Mouse (Mus musculus) splenic B cell, adult 2 months (primary cell): ENCODE measurements around the gene Morf4l1.
"Not testable (repeated sequence)": the region's sequence is repeated elsewhere in the genome, so short reads cannot be mapped to it uniquely, and the experiment has no call there.

Source experiments
- DNase-seq: peaks from one replicate; pipeline ENCODE4 v3.0.0-alpha.2; 2011; ENCODE audit warnings: low read depth, low spot score
- H3K27me3 ChIP-seq: 2 replicates; pipeline ENCODE4 v1.6.1; 2012; ENCODE audit warnings: mild to moderate bottlenecking, low read length, moderate library complexity, mixed read lengths; ENCODE audit not compliant: control insufficient read depth, poor library complexity, insufficient read depth, severe bottlenecking
- H3K36me3 ChIP-seq: 2 replicates; pipeline ENCODE4 v1.6.1; 2012; ENCODE audit warnings: mild to moderate bottlenecking, low read length, moderate library complexity, mixed read lengths; ENCODE audit not compliant: control insufficient read depth, poor library complexity, insufficient read depth, severe bottlenecking

The Morf4l1 gene

DNA sequence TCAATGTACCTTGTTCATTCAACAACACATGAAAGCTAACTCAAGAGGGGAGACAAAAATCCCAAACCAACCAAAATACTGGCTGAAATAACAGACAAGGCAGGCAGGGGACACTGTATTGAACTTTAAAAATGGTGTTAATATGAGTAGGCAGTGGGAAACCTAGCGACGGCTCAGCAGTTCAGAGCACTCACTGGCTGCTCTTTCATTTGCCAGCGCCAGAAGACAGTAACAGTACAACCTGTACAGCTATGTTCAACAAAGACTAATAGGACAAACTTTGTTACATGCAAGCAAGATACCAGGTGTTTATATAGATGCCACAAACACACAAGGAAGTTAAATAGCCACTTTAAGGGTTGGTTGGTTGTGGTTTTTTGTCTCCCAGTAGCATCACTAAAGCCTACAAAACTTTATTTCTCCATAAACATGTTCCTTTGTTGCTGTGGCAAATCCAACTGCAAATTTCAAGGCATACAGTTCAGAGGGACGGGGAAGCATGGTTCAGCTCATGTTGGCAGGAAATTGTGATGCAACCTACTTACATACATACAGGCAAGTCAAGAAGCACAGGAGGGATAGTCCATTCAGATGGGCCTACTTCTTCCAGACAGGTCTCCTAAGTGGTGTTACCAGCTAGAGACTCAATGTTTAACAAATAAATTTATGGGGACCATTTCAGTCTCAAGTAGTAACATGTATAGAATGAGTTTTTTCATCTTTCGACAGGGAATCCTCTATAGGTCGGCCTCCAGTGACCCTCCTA is 25.1 kb downstream of the Morf4l1 start:
- no peak for DNase-seq
- Histone ChIP-seq H3K27me3 (no peaks in the 10 kb centered on the region; the same call in 1 of the 2 replicates), H3K36me3 (peaks cover 10% of the 10 kb centered on the region)

DNA sequence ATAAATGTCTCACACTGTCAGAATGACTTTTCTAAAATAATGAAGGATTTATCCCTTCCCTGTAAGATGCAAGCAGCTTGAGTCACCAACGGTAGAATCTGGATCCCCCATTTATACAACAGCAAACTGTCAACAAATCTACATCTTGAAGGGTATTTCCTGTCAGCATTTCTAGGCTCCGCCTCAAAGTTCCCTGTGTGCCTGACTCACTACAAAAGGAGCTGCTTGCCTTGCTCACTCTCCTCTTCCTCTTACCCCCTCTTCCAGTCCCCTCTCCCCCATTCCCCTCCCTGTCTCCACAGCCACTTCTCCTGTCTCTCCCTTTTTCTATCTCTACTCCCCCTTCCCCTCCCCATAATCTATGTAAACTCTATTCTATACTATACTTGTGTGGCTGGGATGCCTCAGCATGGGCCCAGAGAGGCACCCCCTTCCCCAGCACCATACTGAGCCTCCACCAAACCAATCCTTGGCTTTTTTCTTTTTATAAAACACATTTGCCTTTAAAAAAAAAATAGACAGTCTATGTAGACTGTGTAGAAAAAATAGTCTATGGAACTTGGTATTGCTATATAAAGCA is 26.6 kb downstream of the Morf4l1 start:
- H3K27me3 ChIP-seq = no peaks in the 10 kb centered on the region; the same call in 1 of the 2 replicates
- H3K36me3 ChIP-seq = peaks cover 8% of the 10 kb centered on the region
- DNase-seq = no peak

DNA sequence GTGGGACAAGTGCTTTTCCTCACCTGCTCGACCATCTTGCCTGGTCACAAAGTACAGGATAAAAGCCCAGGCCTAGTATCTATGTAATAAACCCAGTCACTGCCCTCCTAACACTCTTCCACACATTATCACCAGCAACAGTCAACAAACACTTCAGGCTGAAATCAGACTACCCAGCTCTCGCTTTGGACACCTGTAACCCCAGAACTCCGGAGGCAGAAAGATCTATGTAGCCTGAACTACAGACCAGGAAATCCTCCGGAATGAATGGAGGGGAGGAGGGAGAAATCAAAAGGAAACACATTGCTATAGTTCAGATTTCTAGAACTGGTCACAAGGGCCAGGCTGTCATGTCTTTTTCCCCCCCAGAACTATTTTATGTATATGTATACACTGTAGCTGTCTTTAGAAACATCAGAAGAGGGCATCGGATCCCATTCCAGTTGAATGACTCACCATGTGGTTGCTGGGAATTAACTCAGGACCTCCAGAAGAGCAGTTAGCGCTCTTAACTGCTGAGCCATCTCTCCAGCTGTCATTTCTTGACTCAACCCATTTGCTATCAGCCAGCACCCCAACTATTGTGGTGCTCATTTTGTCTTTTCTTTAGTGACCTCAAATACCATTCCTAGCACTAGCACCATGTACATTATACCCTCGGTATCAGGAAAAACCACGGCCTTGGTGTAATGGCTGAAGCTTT is 29.7 kb downstream of the Morf4l1 start:
- Histone ChIP-seq H3K36me3 (peaks cover under 1% of the 10 kb centered on the region; the same call in 1 of the 2 replicates), H3K27me3 (no peaks in the 10 kb centered on the region; the same call in 1 of the 2 replicates)
- DNase-seq = no peak

DNA sequence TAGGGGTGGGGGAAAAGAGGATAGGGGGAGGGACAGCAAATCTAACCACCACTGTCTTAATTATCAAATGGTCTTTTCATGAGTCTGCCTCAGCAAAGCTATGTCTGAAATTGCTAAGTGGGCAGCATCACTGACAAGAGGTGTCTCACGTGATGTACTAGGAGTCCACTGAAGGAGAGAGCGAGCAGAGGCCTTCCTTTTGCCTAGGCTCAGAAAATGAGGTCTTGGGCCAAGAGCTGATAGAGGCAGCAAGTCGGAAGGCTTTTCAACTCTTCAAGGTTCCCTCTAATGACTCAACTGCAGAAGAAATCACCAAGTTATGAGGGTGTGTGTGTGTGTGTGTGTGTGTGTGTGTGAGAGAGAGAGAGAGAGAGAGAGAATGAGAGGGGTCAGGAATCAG is 30.4 kb downstream of the Morf4l1 start:
- DNase-seq = no peak
- Histone ChIP-seq H3K27me3 (no peaks in the 10 kb centered on the region; the same call in 1 of the 2 replicates), H3K36me3 (no peaks in the 10 kb centered on the region)

DNA sequence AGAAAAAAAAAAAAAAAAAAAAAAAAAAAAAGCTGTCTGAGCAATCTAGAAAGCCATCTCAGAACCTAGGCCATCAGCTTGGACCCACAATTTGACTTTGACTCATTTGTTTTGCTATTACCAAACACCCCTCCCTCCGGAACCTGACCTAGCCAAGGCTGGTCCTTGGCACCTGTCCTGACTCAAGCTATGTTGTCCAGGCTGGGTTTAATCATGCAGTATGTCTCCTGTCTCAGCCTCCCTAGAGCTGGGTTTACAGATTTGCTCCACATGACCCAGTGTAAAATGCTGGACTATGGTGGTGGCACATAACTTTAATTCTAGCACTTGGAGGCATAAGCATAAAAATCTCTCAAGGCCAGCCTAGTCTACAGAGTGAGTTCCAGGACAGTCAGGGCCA is 31.6 kb downstream of the Morf4l1 start:
- Histone ChIP-seq H3K36me3 (no peaks in the 10 kb centered on the region), H3K27me3 (no peaks in the 10 kb centered on the region; the same call in 1 of the 2 replicates)
- no peak for DNase-seq

DNA sequence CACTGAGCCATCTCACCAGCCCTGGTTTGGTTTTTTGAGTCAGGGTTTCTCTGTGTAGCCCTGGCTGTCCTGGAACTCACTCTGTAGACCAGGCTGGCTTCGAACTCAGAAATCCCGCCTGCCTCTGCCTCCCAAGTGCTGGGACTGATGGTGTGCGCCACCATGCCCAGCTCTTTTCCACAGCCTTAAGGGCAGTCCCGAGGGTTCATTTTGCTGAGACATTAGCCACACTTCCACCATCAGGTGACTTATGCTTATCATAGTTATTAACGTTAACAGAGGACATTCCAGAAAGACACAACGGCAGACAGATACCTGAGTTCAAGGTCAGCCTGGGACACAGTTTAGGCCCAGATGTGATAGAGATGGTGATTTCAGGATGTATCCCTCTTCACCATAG is 32.6 kb downstream of the Morf4l1 start:
- DNase-seq, H3K27me3 ChIP-seq, H3K36me3 ChIP-seq: not testable (repeated sequence)

DNA sequence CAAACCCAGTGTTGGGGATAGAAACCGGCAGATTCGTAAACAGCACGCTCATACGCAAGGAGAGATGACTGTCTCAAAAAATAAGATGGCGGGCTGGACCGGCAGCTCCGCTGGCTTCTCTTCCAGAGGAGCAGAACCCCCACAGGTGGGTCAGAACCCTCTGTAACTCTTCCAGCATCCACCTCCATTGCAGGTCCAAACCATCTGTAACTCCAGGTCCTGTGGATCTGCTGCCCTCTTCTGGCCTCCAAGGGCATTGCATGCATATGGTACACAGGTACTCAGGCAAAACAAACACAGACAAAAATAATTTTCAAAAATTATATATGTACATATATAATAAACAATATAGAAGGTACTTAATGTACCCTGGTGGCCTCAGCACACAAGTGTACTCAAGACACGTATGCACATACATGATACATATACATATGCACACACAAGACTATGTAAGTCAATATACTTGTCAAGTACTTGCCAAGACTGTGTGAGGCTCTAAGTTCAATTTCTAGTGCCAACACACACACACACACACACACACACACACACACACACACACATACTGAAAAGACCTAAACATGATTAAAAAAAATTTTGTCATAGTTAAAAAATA is 37.6 kb downstream of the Morf4l1 start:
- no peaks in the 10 kb centered on the region for H3K27me3 ChIP-seq
- H3K36me3 ChIP-seq = peaks cover 11% of the 10 kb centered on the region
- peak; percentile 88 for DNase-seq

DNA sequence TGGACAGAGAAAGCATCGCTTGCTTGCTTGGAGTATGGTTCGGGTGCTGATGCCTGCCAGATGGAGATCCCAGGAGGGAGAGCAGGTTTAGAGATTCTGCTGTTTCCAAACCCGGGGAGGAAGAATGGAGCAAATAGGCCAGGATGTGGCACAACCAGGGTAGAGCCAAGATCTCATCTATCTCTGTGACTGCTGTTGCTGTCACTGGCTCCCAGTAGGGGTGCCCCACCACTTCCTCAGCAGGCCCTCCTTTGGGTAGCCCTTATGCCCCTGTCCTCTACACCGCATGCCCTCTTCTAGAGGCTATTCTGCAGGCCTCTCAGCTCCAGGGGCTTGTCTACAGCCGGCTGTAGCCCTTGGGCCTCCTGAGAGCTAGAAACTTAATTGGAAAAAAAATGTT is 38.4 kb downstream of the Morf4l1 start:
- no peak for DNase-seq
- H3K27me3 ChIP-seq = no peaks in the 10 kb centered on the region
- peaks cover 17% of the 10 kb centered on the region for H3K36me3 ChIP-seq

DNA sequence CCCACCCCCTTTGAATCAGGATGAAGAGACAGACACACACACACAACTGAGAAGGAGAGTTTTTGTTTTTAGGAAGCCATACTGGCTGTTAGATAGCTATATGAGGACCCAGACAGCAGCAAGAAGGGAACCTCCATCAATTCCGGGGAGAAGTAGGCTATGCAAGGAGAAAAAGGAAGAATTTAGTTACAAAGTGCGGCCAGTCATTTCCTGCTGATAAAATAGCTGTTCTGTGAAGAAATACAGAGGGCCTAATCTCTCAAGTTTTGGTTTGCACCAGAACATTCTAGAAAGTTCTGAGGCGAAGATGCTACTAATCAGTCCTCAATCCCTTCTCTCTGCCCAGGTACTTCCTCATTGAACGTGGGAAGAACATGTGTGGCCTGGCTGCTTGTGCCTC is 39.2 kb downstream of the Morf4l1 start:
- no peak for DNase-seq
- Histone ChIP-seq H3K36me3 (peaks cover 20% of the 10 kb centered on the region), H3K27me3 (no peaks in the 10 kb centered on the region)

DNA sequence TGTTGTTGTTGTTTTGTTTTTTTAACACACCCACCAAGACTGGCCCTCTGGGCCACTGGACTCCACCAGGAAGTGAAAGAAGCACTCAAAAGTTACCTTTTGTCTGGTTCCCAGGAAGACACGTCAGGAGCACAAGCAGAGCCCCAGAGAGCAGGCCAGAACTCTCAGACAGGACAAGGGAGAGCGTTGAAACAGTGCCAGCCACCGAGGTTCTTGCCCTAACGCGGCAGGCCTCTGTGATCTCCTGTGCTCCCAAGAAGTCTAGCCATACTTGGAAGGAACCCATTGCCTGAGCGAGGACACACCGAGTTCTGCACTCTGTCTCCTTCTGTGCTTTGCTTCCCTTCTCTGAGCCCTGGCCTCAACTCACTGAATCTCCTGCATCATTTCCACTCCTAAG is 44.4 kb downstream of the Morf4l1 start:
- Histone ChIP-seq H3K36me3 (peaks cover 32% of the 10 kb centered on the region), H3K27me3 (no peaks in the 10 kb centered on the region)
- no peak for DNase-seq

DNA sequence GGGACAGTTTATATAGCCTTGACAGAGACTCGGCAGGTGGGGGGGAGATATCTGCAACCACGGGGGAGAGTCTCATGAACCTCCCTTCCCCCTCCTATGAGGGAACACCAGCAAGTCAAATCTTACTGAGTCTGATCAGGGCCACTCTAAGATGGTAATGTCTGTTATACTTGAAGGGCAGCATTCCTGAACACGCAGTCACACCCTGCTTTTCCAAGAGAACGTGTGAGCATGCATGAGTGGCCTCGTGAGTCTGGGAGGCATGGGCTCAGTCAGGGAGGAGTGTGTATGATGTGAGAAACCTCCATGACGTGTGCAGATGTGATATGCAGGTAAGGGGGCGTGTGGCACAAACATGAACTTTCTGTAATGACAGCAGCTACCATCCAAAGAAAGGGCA is 45.1 kb downstream of the Morf4l1 start:
- Histone ChIP-seq H3K36me3 (peaks cover 31% of the 10 kb centered on the region), H3K27me3 (no peaks in the 10 kb centered on the region)
- no peak for DNase-seq

DNA sequence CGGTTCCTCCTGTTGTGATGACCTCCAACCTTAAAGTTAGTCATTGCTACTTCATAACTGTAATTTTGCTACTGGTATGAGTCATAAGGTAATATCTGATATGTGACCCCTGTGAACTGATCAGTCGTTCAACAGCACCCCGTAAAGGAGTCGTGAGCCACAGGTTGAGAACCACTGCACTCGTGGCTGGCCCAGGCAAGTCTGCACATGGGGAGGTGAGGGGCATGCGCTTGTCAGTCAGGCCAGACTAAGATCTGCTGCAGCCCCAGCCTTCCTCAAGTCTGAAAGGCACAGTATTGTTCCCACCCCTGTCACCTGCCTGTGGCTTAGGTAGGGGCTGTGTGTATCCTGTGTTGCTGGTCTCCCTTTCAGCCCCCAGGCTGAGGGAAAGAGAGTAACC is 45.8 kb downstream of the Morf4l1 start:
- no peaks in the 10 kb centered on the region for H3K27me3 ChIP-seq
- no peak for DNase-seq
- H3K36me3 ChIP-seq = peaks cover 34% of the 10 kb centered on the region

DNA sequence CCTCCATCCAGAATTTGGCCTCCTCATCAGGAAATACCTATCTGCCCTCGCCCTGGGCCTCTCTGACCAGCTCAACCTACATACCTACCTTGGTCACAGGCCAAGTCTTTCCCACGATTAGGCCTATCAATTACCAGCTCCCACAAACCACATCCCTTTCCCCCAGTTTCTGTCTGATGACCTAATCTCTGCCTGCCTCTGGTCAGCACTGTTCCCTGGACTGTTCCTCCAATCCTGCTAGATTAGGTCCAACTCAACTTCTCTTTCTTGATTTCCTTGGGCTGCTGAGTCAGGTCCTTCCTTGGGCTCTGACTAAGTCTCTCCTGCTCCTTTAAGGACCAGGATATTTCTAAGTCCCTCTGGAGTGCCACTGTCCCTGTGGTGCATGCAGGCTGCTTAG is 47.2 kb downstream of the Morf4l1 start:
- Histone ChIP-seq H3K36me3 (peaks cover 37% of the 10 kb centered on the region), H3K27me3 (no peaks in the 10 kb centered on the region)
- DNase-seq = no peak

DNA sequence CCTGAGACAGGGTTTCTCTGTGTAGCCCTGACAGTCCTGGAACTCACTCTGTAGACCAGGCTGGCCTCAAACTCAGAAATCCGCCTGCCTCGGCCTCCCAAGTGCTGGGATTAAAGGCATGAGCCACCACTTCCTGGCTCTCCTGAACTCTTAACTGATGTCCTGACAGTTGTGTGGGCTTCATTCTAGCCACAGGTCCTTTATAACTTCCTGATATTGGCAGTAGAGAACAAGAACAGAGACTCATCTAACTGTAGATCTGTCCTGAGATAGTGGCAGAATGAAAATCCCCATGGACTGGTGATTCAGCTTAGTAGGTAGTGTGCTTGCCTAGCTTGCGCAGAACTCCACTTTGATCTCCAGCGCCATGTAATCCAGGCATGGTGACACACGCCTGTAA is 53.6 kb downstream of the Morf4l1 start:
- H3K27me3 ChIP-seq = not testable (repeated sequence)
- DNase-seq = peak; percentile 32
- peaks cover 19% of the 10 kb centered on the region for H3K36me3 ChIP-seq

DNA sequence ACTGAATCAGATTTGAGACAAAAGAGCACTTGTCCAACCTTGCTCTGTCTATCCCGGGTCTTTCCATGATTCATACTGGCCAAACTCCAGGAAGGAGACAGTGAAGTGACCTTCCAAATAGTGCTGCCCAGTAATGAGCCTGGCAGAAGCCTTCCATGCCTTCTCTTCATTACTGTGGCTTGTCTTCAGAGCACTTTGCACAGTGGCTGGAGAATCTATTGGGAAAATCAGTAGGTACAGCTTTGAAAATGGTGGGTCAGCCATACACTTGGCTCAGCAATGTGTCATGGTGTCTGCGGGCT is 54.0 kb downstream of the Morf4l1 start:
- no peaks in the 10 kb centered on the region for H3K27me3 ChIP-seq
- H3K36me3 ChIP-seq = peaks cover 19% of the 10 kb centered on the region
- no peak for DNase-seq
